Mouse (Mus musculus) olfactory bulb, adult 2 months (tissue): ENCODE measurements at regions not wholly inside any gene's neighbourhood (a gene's known extent, or its start where the extent isn't known, plus 50 kb on each side); places are given as distances from the start of the nearest gene placed in this dataset.
A peak's percentile ranks its signal among the peaks of the same experiment; 100 is the strongest.

Source experiments
- H3K27ac ChIP-seq: fragments of 200-500 bp; 2 replicates; pipeline ENCODE4 v1.5.1; 2012; ENCODE audit warnings: low read depth, low read length; ENCODE audit not compliant: insufficient read depth
- H3K4me1 ChIP-seq: fragments of 200-500 bp; 2 replicates; pipeline ENCODE4 v1.6.1; 2012; ENCODE audit warnings: low read length; ENCODE audit not compliant: control insufficient read depth, insufficient read depth
- H3K4me3 ChIP-seq: fragments of 200-500 bp; 2 replicates; pipeline ENCODE4 v1.5.1; 2012; ENCODE audit warnings: mild to moderate bottlenecking, low read depth, low read length, moderate library complexity; ENCODE audit not compliant: insufficient read depth
- CTCF ChIP-seq: fragments of 200-500 bp; IDR thresholded peaks from 2 replicates; pipeline ENCODE4 v1.5.1; 2012; ENCODE audit warnings: low read depth, mild to moderate bottlenecking, low read length, moderate library complexity; ENCODE audit not compliant: insufficient read depth
- POLR2A ChIP-seq: fragments of 200-500 bp; IDR thresholded peaks from 2 replicates; pipeline ENCODE4 v1.6.1; 2012; ENCODE audit warnings: mild to moderate bottlenecking, low read depth, low read length, moderate library complexity; ENCODE audit not compliant: insufficient read depth
- WGBS: fragments of 180-500 bp; shearing (Covaris S2); methylation state at CpG from one replicate; pipeline ENCODE4 v1.1.7; 2018; 5-methylcytosine and 5-hydroxymethylcytosine counted together

DNA sequence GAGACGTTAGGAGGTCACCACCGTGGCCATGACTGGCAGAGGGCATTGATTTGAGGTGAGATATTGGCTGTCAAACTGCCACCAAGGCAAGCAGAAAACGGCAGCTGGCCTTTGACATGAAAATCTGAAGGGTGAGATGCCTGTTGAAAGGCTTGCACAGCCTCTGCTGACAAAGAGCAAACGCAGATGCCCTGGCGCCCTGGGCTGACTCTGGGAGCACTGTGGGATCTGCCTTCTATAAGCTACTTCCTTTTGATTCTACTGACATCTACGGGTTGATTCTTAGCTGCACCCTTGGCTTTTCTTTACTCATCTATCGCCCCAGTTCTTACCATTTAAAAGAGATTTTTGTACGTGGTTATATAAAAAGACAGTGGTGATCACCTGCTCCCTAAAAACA lies 98.2 kb upstream of the Elac2 start:
- TF ChIP-seq CTCF: no peak
- no peak for TF ChIP-seq POLR2A
- H3K27ac ChIP-seq: no peak overlapping the region
- H3K4me3 ChIP-seq: no peak overlapping the region
- 49% methylated on average over 8 of the region's 8 CpGs for WGBS
- no peaks in the 10 kb centered on the region for H3K4me1 ChIP-seq

DNA sequence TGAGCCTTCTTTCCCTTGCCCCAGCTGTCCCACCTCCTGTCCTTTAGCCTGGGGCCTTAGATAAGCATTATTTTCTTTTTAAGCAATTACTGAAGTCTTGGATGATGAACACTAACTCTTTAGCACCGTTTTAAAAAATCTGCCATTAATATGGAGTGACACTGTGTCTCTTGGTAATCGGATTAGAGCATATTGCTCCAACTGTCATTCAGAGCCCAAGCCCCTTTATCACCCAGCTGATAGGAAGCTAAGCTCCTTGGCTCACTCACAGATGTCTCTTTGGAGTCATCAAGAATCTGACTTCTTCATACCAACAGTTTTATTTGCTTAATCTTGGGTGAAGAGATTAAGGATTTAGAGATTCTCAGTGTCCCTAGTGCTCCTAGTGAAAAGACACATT lies 94.3 kb upstream of the Elac2 start:
- H3K4me3 ChIP-seq: no peak overlapping the region
- 71% methylated on average over 2 of the region's 2 CpGs for WGBS
- TF ChIP-seq POLR2A: no peak
- no peak for TF ChIP-seq CTCF
- no peak overlapping the region for H3K27ac ChIP-seq
- H3K4me1 ChIP-seq: no peaks in the 10 kb centered on the region

DNA sequence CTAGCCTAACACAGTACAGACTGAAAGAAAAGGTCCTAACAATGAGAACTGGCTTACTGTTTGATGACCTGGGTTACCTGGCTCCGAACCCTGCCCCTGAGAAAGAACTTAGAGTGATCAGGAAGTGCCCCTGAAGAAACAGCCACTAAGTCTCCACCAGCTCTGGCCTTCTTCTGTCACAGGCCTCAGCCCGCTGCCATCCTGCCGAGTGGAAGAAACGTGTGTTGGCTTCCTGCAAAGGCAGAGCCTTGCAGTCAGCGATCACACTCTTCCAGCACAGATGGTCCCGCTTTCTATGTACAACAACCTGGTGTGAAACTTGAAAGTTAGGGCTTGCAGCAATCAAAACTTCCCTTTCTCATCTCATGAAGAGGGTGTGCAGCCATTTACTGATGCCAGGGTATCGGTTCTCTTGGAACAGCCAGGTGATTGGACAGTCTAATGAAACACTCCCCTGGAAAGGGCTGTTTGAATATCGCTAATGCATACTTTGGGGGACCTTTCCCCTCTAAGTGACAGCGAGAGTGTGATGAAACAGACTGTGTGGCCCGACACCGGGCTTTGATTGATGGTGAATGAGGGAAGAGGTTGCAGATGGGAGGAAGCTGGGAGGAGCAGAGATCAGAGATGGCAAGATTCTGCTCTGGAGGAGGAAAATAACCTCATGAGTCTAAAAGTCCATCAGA lies 89.4 kb upstream of the Elac2 start:
- Histone ChIP-seq H3K4me3 (no peak overlapping the region), H3K27ac (no peak overlapping the region), H3K4me1 (no peaks in the 10 kb centered on the region)
- WGBS: 85% methylated on average over 11 of the region's 11 CpGs
- TF ChIP-seq POLR2A (no peak), CTCF (no peak)

DNA sequence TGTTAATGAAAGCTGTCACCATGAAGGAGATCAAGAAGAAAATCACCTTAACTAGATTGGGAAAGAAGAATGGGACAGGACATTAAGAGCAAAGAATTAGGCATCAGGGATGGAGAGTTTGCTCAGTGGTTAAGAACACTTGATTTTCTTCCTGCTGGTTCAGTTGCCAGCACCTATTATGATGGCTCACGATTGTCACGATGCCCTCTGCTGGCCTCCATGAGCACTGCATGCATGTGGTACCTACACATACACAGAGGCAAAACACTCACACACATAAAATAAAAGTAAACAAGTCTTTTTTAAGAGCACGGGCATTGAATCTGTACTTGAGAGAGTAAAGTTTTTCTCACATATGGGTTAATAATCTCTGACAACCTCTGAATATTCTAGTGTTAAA lies 88.1 kb upstream of the Elac2 start:
- Histone ChIP-seq H3K27ac (no peak overlapping the region), H3K4me1 (no peaks in the 10 kb centered on the region), H3K4me3 (no peak overlapping the region)
- TF ChIP-seq CTCF (no peak), POLR2A (no peak)
- 39% methylated on average over 3 of the region's 3 CpGs for WGBS

DNA sequence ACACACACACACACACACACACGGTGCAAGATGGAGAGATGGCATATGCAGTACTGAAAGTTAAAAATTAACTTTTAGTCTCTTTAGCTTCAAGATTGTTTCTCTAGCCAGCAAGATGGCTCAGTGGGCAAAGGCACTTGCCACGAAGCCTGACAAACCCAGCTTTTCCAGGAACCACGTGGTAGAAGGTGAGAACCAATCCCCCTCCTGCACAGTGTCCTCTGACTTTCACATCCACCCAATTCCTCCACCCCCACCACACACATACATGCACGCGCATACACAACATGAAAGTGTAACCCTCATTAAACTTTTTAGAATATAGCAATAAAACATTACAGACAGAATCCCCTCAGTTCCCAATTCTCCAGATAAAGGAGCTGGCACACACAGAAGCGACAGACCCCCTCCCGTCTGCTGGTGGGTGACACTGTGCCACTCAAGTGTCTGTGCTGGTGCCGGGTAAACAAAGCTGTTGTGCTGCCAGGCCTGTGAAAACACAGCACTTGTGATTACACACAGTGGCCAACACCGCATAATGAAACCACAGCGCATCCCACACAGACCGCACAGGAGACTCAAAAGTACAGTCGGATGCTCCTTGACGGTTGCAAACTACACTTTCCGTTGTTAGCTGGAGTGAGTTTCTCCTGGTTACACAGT lies 82.9 kb upstream of the Elac2 start:
- WGBS: 73% methylated on average over 14 of the region's 14 CpGs
- Histone ChIP-seq H3K4me1 (no peaks in the 10 kb centered on the region), H3K4me3 (no peak overlapping the region), H3K27ac (no peak overlapping the region)
- no peak for TF ChIP-seq CTCF
- no peak for TF ChIP-seq POLR2A

DNA sequence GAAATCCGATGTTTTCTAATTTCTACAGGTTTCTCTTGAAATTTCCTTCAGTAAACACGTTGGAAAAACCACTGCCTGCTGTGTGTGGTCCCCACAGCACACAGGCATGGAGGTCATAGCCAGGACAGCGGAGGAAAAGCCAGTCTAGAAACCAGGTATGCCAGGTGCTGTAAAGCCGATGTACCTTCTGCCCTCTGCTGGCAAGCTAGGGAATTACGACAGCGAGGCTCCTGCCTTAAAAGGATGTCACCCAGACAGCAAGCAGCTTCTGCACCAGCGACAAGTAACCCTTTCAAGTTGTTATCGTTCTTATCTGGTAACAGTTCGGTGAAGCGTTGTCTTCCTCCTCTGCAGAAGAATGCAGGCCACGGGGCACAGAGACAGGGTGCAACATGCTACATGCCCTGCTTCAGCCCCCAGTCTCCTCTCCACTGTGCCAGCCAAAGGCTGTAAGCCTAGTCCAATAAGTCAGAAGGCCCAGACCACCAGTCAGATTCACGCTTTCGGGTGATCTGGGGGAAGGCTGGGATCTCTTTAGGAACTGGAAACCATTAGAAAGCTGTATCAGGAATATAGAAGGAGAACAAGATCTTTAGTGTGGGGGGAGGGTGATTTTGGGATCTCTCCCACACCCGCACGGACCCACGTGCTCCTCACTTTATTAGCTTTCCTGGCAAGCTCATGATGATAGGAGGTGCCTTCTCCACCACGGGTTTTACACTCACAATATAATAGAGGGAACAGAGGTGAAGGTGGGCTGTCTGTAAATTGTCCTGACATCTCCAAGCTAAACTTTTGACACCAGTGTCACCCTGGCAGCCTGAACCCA lies 79.9 kb upstream of the Elac2 start:
- TF ChIP-seq POLR2A (no peak), CTCF (peak; percentile 53)
- no peak overlapping the region for H3K4me3 ChIP-seq
- H3K27ac ChIP-seq: no peak overlapping the region
- H3K4me1 ChIP-seq: no peaks in the 10 kb centered on the region
- 32% methylated on average over 17 of the region's 17 CpGs for WGBS

DNA sequence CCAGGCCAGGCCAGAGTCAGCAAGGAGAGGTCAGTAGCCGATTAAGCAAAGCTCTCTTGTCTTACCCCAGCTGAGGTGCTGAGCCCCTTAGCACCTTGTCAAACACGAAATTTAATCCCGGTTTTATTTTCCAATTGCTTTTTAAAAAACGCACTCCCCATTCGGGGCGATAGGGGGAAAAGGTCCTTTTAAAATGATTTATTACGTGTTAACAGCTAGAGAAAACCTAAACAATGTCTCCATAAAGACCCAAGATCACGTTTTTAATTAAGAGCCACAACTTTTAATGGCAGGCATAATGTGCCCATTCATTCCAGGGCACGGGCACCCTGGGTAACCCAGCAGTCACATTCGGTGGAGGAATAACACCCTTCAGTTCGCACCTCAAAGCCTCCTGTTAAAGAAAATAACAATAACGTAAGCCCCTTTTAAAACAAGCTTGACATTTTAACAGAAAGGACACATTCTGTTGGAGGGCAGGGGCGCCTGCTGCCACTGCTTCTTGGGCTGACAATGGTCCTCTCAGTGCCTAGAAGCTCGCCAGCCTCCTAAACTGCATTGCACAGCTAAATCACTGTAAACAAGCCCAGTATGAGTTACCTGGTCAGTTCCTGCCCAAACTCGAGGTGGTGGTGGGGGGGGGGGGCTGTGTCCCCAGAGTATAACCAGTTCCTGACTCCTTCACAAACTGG lies 79.1 kb upstream of the Elac2 start:
- no peak for TF ChIP-seq POLR2A
- TF ChIP-seq CTCF: no peak
- Histone ChIP-seq H3K4me3 (no peak overlapping the region), H3K4me1 (no peaks in the 10 kb centered on the region), H3K27ac (no peak overlapping the region)
- WGBS: 33% methylated on average over 15 of the region's 15 CpGs

DNA sequence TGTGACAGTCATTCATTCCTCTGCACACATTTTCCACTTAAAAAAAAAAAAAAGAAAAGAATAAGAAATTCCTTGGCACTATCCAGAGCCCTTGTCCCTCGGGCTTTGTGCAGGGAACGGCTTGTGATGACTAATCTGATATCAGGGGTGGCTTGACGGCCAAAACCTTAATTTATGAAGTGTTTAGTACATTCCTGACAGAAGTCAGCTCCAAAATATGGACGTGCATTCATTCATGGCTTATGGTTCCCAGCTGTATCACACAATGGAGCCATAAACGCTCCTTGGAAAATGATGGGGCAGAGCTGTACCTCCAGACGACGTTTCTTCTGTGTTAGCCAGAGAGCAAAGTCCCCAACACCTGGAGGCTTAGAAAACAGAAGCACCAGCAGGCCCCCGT lies 62.1 kb upstream of the Elac2 start:
- TF ChIP-seq POLR2A (no peak), CTCF (no peak)
- WGBS: 71% methylated on average over 8 of the region's 8 CpGs

More for the DNA sequence above, 62.1 kb upstream of the Elac2 start:
- no peak overlapping the region for H3K27ac ChIP-seq
- H3K4me1 ChIP-seq: no peaks in the 10 kb centered on the region
- H3K4me3 ChIP-seq: no peak overlapping the region
